Mouse (Mus musculus) liver, embryonic 14.5 days (tissue): ENCODE results near the gene Maml3. TPM values are rescaled to one million over a fixed set of nuclear protein-coding genes. Genes with fewer than 3 reads are reported as not detected.

Source experiments
- ATAC-seq: fragments of 200-750 bp; cut with Nextera tagmentation; 2 replicates; pipeline ENCODE4 v1.8.0; 2017; ENCODE audit warnings: moderate number of reproducible peaks, mild to moderate bottlenecking, moderate library complexity; ENCODE audit not compliant: insufficient read depth
- DNase-seq, 3 experiments: peaks; one replicate each; pipeline ENCODE4 v3.0.0-alpha.2; 2012 to 2013; ENCODE audit warnings: low read depth in 3 of 3, low spot score in 3 of 3
- H3K27ac ChIP-seq: fragments of 300-500 bp; sonication (generic); 2 replicates; pipeline ENCODE4 v1.5.1; 2014; ENCODE audit warnings: moderate library complexity, mild to moderate bottlenecking, control low read depth, inconsistent platforms
- H3K27me3 ChIP-seq: fragments of 300-500 bp; sonication (generic); 2 replicates; pipeline ENCODE4 v1.6.1; 2014; ENCODE audit warnings: mild to moderate bottlenecking, low read length, moderate library complexity; ENCODE audit not compliant: control insufficient read depth, insufficient read depth
- H3K36me3 ChIP-seq: fragments of 300-500 bp; sonication (generic); replicated peaks from 2 replicates; pipeline ENCODE4 v1.6.1; 2014; ENCODE audit warnings: low read depth; ENCODE audit not compliant: control insufficient read depth, insufficient read depth
- H3K4me1 ChIP-seq, 2 experiments: fragments of 200-500 bp in 1 of 2; fragments of 300-500 bp in 1 of 2; sonication (generic) in 1 of 2; replicated peaks; 2 replicates each; pipeline ENCODE4 v1.6.1; 2012 to 2014; ENCODE audit warnings: antibody characterized with exemption in 1 of 2, inconsistent platforms in 1 of 2, low read length in 1 of 2; ENCODE audit not compliant: control insufficient read depth in 2 of 2, insufficient read depth in 2 of 2
- H3K4me2 ChIP-seq: fragments of 300-500 bp; sonication (generic); 2 replicates; pipeline ENCODE4 v1.6.1; 2014; ENCODE audit warnings: low read depth, mild to moderate bottlenecking, control low read depth, moderate library complexity
- H3K4me3 ChIP-seq, 2 experiments: fragments of 200-500 bp in 1 of 2; fragments of 300-500 bp in 1 of 2; sonication (generic) in 1 of 2; 2 replicates each; pipeline ENCODE4 v1.5.1; 2012 to 2014; ENCODE audit warnings: low read depth in 2 of 2, low read length in 2 of 2, mild to moderate bottlenecking in 2 of 2, control low read depth in 1 of 2, inconsistent platforms in 1 of 2, moderate library complexity in 1 of 2; ENCODE audit not compliant: insufficient read depth in 1 of 2
- H3K9ac ChIP-seq: fragments of 300-500 bp; sonication (generic); replicated peaks from 2 replicates; pipeline ENCODE4 v1.6.1; 2014; ENCODE audit warnings: mild to moderate bottlenecking, control low read depth, moderate library complexity
- H3K9me3 ChIP-seq: fragments of 300-500 bp; sonication (generic); 2 replicates; pipeline ENCODE4 v1.6.1; 2016; ENCODE audit warnings: low read length, mixed read lengths; ENCODE audit not compliant: control insufficient read depth
- CTCF ChIP-seq: IDR thresholded peaks from 2 replicates; pipeline ENCODE4 v1.5.1; 2016; ENCODE audit warnings: antibody characterized with exemption, low read depth, control low read depth
- EP300 ChIP-seq: IDR thresholded peaks from 2 replicates; pipeline ENCODE4 v1.6.1; 2016; ENCODE audit warnings: antibody characterized with exemption, low read depth
- whole genome bisulfite sequencing: fragments of 180-500 bp; shearing (Covaris S2); extraction: QIAGEN DNeasy Blood & Tissue Kit; methylation state at CpG from one replicate; pipeline ENCODE4 v1.1.7; 2014; ENCODE audit not compliant: insufficient replicate concordance; 5-methylcytosine and 5-hydroxymethylcytosine counted together
- polyA plus RNA-seq, 2 experiments: library from polyadenylated mRNA; depleted of rRNA in 1 of 2; stranded (reverse) in 1 of 2; unstranded in 1 of 2; fragments of >200 nt; fragmentation: Nextera tagmentation in 1 of 2; extraction: Ambion mirVana in 1 of 2; gene quantifications; 2 replicates each; pipeline versions ENCODE4 v1.2.1 to v1.2.3; 2012 to 2014

Maml3 gene
- polyA plus RNA-seq, 2 experiments = 0.57 to 0.71 TPM

DNA sequence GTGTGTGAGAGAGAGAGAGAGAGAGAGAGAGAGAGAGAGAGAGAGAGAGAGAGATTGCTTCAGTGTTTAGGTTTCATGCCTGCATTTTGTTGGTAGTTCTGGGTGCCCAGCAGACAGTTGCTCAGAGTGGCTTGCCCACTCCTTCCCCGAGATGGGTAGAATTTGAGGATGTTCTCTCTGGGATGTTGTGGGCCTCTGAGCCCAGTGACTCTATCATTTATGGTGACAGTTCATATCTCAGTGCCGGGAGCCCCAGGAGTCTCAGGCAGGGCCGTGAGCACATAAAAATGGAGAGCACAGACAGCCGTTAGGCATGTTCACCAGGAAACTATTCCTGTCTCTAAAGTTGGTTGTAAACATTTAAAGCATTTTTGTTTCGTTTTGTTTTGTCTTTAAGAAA is 443.5 kb downstream of the Maml3 start:
- TF ChIP-seq CTCF (no peak), EP300 (no peak)
- no peak for DNase-seq
- H3K9me3 ChIP-seq = no peaks in the 10 kb centered on the region
- H3K27ac ChIP-seq = peak overlapping the region; percentile 14; the same call in 1 of the 2 replicates
- no peaks in the 10 kb centered on the region for H3K27me3 ChIP-seq
- H3K4me1 ChIP-seq = peaks cover 16 to 30% of the 10 kb centered on the region in 2 experiments
- peak; percentile 18; the same call in 1 of the 2 replicates for ATAC-seq
- H3K9ac ChIP-seq = peak overlapping the region; percentile 40; the same call in 1 of the 2 replicates
- WGBS = 23% methylated on average over 5 of the region's 5 CpGs
- H3K36me3 ChIP-seq = no peaks in the 10 kb centered on the region
- peak overlapping the region; percentile 51 for H3K4me2 ChIP-seq
- peak overlapping the region; percentile 28 to 39 for H3K4me3 ChIP-seq

DNA sequence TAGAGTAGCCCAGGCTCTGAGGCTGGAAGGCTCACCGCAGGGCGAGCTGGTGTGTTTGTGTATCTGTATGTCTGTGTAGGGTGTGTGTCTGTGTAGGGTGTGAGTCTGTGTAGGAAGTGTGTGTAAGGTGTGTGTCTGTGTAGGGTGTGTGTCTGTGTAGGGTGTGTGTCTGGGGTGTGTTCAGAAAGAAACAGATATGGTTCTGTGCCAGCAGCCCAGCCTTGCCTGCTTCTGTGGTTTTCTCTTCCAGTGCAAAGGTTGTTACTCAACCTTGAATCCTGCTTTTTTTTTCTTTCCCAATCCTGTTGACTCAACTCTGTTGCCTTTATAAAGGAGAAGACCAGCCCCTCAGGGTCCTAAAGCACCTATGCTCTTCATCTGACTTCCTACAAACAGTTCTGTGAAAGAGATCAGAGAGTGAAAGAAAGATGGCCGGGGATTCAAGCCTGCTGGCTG is 444.0 kb downstream of the Maml3 start:
- H3K9ac ChIP-seq = peak overlapping the region; percentile 37
- peaks cover 16 to 30% of the 10 kb centered on the region in 2 experiments for H3K4me1 ChIP-seq
- ATAC-seq = peak; percentile 68
- TF ChIP-seq EP300 (no peak), CTCF (no peak)
- H3K4me3 ChIP-seq = peak overlapping the region; percentile 28 to 39
- H3K27me3 ChIP-seq = no peaks in the 10 kb centered on the region
- DNase-seq = no peak
- H3K4me2 ChIP-seq = peak overlapping the region; percentile 51
- H3K36me3 ChIP-seq = no peaks in the 10 kb centered on the region
- WGBS = 58% methylated on average over 3 of the region's 3 CpGs
- peak overlapping the region; percentile 50 for H3K27ac ChIP-seq
- no peaks in the 10 kb centered on the region for H3K9me3 ChIP-seq

DNA sequence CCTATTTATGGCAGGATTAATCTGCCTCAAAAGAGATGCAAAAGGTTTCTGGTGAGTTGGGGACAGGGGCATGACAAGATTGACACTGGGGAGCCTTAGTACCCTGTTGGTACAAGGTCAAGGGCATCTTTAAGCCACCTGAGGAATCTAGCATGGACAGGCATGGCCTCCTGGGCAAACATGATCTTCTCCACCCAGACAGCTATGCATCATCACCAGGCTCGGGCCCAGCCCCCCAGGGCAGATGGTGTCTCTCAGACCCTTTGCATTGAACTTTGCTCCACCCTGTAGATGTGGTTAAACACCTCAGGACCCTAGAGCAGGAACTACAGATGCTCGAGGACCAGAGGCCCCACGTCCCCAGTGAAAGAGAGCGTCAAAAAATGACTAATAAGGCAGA is 444.8 kb downstream of the Maml3 start, which contains the start of gene Mgst2:
TSS of gene Mgst2 (plus strand) at position 301 of the 400 bp plus-strand sequence.
- Histone ChIP-seq H3K4me2 (peak within 1 kb of the TSS; percentile 51), H3K27ac (peak within 1 kb of the TSS; percentile 50), H3K36me3 (no peaks in the 10 kb centered on the region), H3K4me1 (peaks cover 16 to 30% of the 10 kb centered on the region in 2 experiments), H3K27me3 (no peaks in the 10 kb centered on the region), H3K9me3 (no peaks in the 10 kb centered on the region), H3K9ac (peak within 1 kb of the TSS; percentile 37), H3K4me3 (peak within 1 kb of the TSS; percentile 28 to 39)
- no peak for ATAC-seq
- TF ChIP-seq EP300 = no peak
- TF ChIP-seq CTCF = no peak
- WGBS = 55% methylated on average over 4 of the region's 4 CpGs
- DNase-seq = no peak

DNA sequence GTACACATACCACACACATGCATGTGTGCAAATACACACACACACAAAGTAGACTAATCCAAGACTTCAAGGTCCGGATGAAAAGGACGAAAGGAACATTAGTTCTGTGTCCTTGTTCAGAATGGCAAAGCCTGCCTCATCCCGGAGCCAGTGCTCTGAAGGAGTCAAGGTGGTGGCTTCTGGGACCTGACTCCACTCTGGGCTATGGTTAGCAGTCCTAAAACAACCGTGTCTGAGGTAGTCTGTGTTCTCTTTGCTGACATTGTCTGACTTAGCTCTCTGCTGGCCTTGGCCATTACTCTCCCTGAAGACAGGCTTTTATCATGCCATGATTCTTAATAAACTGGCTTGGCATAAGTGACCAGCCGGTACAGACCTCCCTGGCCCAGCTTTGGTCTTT is 445.5 kb downstream of the Maml3 start:
- ATAC-seq (no peak), DNase-seq (no peak)
- H3K4me1 ChIP-seq = peaks cover 16 to 31% of the 10 kb centered on the region in 2 experiments
- no peak overlapping the region for H3K27ac ChIP-seq
- no peaks in the 10 kb centered on the region for H3K27me3 ChIP-seq
- H3K4me3 ChIP-seq = no peak overlapping the region
- no peak overlapping the region for H3K4me2 ChIP-seq
- TF ChIP-seq EP300 (no peak), CTCF (no peak)
- H3K9ac ChIP-seq = no peak overlapping the region
- no peaks in the 10 kb centered on the region for H3K9me3 ChIP-seq
- 74% methylated on average over 5 of the region's 5 CpGs for WGBS
- H3K36me3 ChIP-seq = no peaks in the 10 kb centered on the region

DNA sequence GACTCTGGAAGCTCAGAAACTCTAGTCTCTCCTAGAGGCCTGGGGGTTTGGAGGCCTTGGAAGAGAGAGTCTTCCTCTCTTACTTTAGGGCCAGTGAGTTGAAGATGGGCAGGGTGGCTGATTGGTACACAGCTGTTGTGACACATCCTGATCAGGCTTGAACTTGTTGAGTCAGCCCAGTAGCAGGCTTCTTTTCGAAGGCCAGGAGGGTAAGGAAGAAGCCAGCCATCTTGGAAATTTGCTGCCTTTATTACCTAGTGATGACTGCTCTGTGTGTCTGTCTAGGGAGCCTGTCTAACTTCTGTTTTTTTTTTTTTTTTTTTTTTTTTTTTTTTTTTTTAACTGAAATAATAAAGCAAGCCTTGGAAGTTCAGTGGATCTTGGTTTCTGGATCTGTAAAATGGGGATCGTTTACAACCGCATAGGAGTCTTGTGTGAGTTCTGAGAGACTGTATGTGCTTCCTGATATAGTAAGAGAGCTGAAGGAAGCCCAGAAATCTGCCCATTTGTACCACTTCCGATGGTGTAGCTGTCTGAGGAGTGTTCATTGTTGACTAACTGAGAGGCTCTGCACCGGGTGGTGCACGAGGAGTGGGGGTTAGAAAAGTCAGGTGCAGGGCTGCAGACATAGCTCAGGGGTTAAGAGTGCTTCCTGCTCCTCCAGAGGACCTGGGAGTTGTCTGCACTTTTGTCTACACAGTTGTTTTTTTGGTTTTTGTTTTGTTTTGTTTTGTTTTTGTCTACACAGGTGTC is 450.4 kb downstream of the Maml3 start:
- Histone ChIP-seq H3K9me3 (no peaks in the 10 kb centered on the region), H3K27me3 (no peaks in the 10 kb centered on the region), H3K4me2 (no peak overlapping the region), H3K4me1 (peaks cover 5 to 14% of the 10 kb centered on the region in 2 experiments; a peak in 3 of 4 replicates), H3K9ac (no peak overlapping the region), H3K27ac (no peak overlapping the region), H3K36me3 (no peaks in the 10 kb centered on the region), H3K4me3 (no peak overlapping the region)
- 25% methylated on average over 6 of the region's 6 CpGs for WGBS
- ATAC-seq (no peak), DNase-seq (no peak)
- TF ChIP-seq EP300 (no peak), CTCF (no peak)
